Mouse (Mus musculus) E14TG2a.4 (cell line): ENCODE data around the gene Pot1b.

Experiments used
- CTCF ChIP-seq: conservative IDR thresholded peaks from 2 replicates; pipeline ENCODE4 v1.5.1; 2014; ENCODE audit warnings: low read length
- NANOG ChIP-seq: IDR thresholded peaks from 2 replicates; pipeline ENCODE4 v1.6.1; 2014; ENCODE audit warnings: borderline replicate concordance, low read length, mixed read lengths
- POU5F1 ChIP-seq: IDR thresholded peaks from 2 replicates; pipeline ENCODE4 v1.6.1; 2014; ENCODE audit warnings: low read length, borderline replicate concordance

DNA sequence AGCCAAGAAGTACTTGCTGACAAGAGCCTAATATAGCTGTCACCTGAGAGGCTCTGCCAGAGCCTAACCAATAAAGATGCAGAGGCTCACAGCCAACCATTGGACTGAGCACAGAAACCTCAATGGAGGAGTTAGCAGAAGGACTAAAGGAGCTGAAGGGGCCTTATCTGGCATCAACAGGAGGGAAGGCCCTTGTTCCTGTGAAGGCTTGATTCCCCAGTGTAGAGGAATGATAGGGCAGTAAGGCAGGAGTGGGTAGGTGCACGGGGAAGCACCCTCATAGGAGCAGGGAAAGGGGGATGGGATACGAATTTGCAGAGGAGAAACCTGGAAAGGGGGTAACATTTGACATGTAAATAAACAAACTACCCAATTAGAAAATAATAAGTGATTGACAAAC is 51.3 kb downstream of the Pot1b start:
- TF ChIP-seq CTCF (no peak), NANOG (no peak), POU5F1 (no peak)
